Mouse (Mus musculus) urinary bladder, postnatal 14 days (tissue): Measurements from ENCODE around the gene Arid5b.

ENCODE experiments used
- DNase-seq: peaks from one replicate; pipeline ENCODE4 v3.0.0; 2021; ENCODE audit warnings: low spot score

The Arid5b gene

GRCm38 (mm10) chr10:68136480-68137083, 142.0 kb downstream of the Arid5b start:
- peak; percentile 86 for DNase-seq

- no peak for DNase-seq
Measured at GRCm38 (mm10) chr10:68136051-68136450, 142.5 kb downstream of the Arid5b start.

- DNase-seq = no peak
Measured at GRCm38 (mm10) chr10:68135416-68135815, 143.1 kb downstream of the Arid5b start.

GRCm38 (mm10) chr10:68134549-68134948, 144.0 kb downstream of the Arid5b start:
- DNase-seq = no peak

- no peak for DNase-seq
Measured at GRCm38 (mm10) chr10:68134071-68134470, 144.5 kb downstream of the Arid5b start.

GRCm38 (mm10) chr10:68132636-68133035, 145.9 kb downstream of the Arid5b start:
- DNase-seq = no peak

- no peak for DNase-seq
Measured at GRCm38 (mm10) chr10:68132154-68132553, 146.4 kb downstream of the Arid5b start.

GRCm38 (mm10) chr10:68129651-68130050, 148.9 kb downstream of the Arid5b start:
- no peak for DNase-seq

GRCm38 (mm10) chr10:68129009-68129408, 149.5 kb downstream of the Arid5b start:
- DNase-seq = no peak

GRCm38 (mm10) chr10:68128441-68128848, 150.1 kb downstream of the Arid5b start:
- DNase-seq = peak; percentile 33

GRCm38 (mm10) chr10:68127604-68128256, 150.8 kb downstream of the Arid5b start:
- no peak for DNase-seq

GRCm38 (mm10) chr10:68127104-68127503, 151.4 kb downstream of the Arid5b start:
- no peak for DNase-seq

- DNase-seq = no peak
Measured at GRCm38 (mm10) chr10:68126551-68126950, 152.0 kb downstream of the Arid5b start.

- no peak for DNase-seq
Measured at GRCm38 (mm10) chr10:68125919-68126550, 152.5 kb downstream of the Arid5b start.

- no peak for DNase-seq
Measured at GRCm38 (mm10) chr10:68124985-68125384, 153.6 kb downstream of the Arid5b start.

GRCm38 (mm10) chr10:68123446-68123845, 155.1 kb downstream of the Arid5b start:
- no peak for DNase-seq

- peak; percentile 35 for DNase-seq
Measured at GRCm38 (mm10) chr10:68121960-68122359, 156.6 kb downstream of the Arid5b start.

- DNase-seq = no peak
Measured at GRCm38 (mm10) chr10:68121251-68121650, 157.3 kb downstream of the Arid5b start.

- no peak for DNase-seq
Measured at GRCm38 (mm10) chr10:68120011-68120410, 158.5 kb downstream of the Arid5b start.

GRCm38 (mm10) chr10:68119285-68119684, 159.3 kb downstream of the Arid5b start:
- no peak for DNase-seq

GRCm38 (mm10) chr10:68114955-68115354, 163.6 kb downstream of the Arid5b start:
- DNase-seq = no peak

GRCm38 (mm10) chr10:68113645-68114044, 164.9 kb downstream of the Arid5b start:
- DNase-seq = no peak

- no peak for DNase-seq
Measured at GRCm38 (mm10) chr10:68112983-68113382, 165.6 kb downstream of the Arid5b start.
